Mouse (Mus musculus): ENCODE results near the gene Klhl35.

Klhl35 gene

GRCm38 (mm10) chr7:99452859-99453258 is 12.9 kb upstream of the Klhl35 start:
- no peak for DNase-seq (ENCODE audit: low spot score)

GRCm38 (mm10) chr7:99454044-99454443 is 11.8 kb upstream of the Klhl35 start:
- no peak for DNase-seq (ENCODE audit: low spot score)

- DNase-seq (ENCODE audit: low spot score) = no peak
Measured at GRCm38 (mm10) chr7:99458849-99459248, 7.0 kb upstream of the Klhl35 start.

GRCm38 (mm10) chr7:99459888-99460652 is 5.7 kb upstream of the Klhl35 start:
- DNase-seq (ENCODE audit: low spot score) = no peak

GRCm38 (mm10) chr7:99463120-99463519 is 2.7 kb upstream of the Klhl35 start:
- DNase-seq (ENCODE audit: low spot score) = no peak

- no peak for DNase-seq (ENCODE audit: low spot score)
Measured at GRCm38 (mm10) chr7:99467916-99468282, 2.1 kb downstream of the Klhl35 start.

GRCm38 (mm10) chr7:99468283-99469132 is 2.7 kb downstream of the Klhl35 start:
- peak; percentile 76 for DNase-seq (ENCODE audit: low spot score)

GRCm38 (mm10) chr7:99469680-99470405 is 4.0 kb downstream of the Klhl35 start:
- DNase-seq (ENCODE audit: low spot score) = no peak

GRCm38 (mm10) chr7:99471578-99471977 is 5.8 kb downstream of the Klhl35 start:
- no peak for DNase-seq (ENCODE audit: low spot score)

- no peak for DNase-seq (ENCODE audit: low spot score)
Measured at GRCm38 (mm10) chr7:99473638-99474407, 8.0 kb downstream of the Klhl35 start.

- DNase-seq (ENCODE audit: low spot score) = peak; percentile 45
Measured at GRCm38 (mm10) chr7:99474836-99475561, 9.2 kb downstream of the Klhl35 start.

GRCm38 (mm10) chr7:99475562-99475911 is 9.7 kb downstream of the Klhl35 start:
- DNase-seq (ENCODE audit: low spot score) = no peak

GRCm38 (mm10) chr7:99476558-99477114 is 10.8 kb downstream of the Klhl35 start:
- no peak for DNase-seq (ENCODE audit: low spot score)

- DNase-seq (ENCODE audit: low spot score) = no peak
Measured at GRCm38 (mm10) chr7:99477235-99477634, 11.4 kb downstream of the Klhl35 start.

- no peak for DNase-seq (ENCODE audit: low spot score)
Measured at GRCm38 (mm10) chr7:99482637-99483036, 16.8 kb downstream of the Klhl35 start.

- DNase-seq (ENCODE audit: low spot score) = peak; percentile 98
Measured at GRCm38 (mm10) chr7:99483271-99483923, 17.6 kb downstream of the Klhl35 start, which contains the start of gene Rps3. Gene Rps3, minus strand, starts transcription at chr7:99483738.

GRCm38 (mm10) chr7:99483924-99484319 is 18.1 kb downstream of the Klhl35 start:
- DNase-seq (ENCODE audit: low spot score) = no peak

- DNase-seq (ENCODE audit: low spot score) = no peak
Measured at GRCm38 (mm10) chr7:99484679-99485078, 18.9 kb downstream of the Klhl35 start.

- no peak for DNase-seq (ENCODE audit: low spot score)
Measured at GRCm38 (mm10) chr7:99489708-99490107, 23.9 kb downstream of the Klhl35 start.

GRCm38 (mm10) chr7:99499128-99499527 is 33.3 kb downstream of the Klhl35 start:
- DNase-seq (ENCODE audit: low spot score) = no peak
